Mouse (Mus musculus) fat pad, adult 2 months (tissue): Measurements from ENCODE around the gene Exosc3.

Experiments used
- DNase-seq: peaks from one replicate; pipeline ENCODE4 v3.0.0-alpha.2; 2011; ENCODE audit warnings: low read depth, low spot score; ENCODE audit errors: extremely low read depth

Exosc3 gene

DNA sequence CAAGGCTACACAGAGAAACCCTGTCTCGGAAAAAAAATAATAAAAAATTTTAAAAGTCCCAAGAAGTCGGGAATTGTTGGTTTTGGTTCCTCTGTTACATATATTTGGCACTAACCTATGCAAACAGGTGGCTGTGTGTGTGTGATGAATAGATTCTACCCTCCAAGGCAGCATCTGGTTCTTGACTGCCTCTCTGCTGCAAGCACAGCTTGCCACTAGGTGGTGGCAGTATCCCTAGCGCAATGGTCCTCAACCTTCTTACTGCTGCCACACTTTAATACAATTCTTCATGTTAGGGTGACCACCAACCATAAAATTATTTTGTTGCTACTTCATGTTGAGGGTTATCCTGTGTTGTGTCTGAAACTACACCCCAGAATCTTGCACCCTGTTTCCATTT is 56.2 kb downstream of the Exosc3 start:
- no peak for DNase-seq

DNA sequence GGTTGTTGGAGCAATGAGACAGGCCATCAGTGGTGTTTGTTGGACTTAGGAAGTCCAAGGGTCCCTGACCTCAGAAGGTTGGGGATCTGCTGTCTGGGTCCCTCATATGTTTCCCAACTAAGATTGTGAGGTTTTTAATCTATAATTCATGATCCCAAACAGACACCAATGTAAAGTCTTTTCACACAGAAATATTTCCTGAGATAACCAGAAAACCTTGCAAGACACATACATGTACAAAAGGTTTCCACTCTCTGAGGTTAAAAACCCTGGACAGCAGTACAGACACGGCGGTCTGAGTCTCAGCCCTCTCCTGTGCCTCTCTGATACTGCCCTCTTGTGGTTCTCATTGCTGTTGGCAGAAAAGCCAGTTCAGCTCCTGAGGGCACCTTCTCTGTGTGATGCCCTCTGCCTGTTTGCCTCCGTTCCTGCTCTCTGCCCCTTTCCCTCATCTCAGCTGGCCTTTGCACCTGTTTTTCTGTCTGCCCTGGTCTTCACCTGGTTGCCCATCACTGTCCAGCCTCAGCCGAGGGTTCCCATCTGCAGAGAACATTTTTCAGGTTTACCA is 62.5 kb downstream of the Exosc3 start:
- DNase-seq, result no peak

DNA sequence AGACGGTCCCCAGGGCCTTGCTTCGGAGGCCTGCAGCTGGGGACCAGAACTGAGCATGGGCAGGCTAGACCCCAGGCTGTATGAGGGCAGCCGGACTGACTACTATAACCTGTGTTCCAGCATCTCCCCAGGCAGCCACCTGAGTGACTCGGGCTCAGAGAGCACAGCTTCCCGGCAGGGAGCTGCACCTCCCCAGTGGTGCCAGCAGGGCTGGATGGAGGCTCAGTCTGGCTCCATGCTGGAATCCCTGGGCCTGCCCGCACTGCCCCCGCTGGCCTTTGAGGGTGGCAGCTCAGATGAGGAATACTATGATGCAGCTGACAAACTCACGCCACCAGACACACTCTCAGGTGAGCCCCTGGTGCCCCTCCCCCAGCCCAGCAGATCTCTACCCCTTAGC is 63.2 kb downstream of the Exosc3 start:
- no peak for DNase-seq

- DNase-seq, result no peak
Measured at GRCm38 (mm10) chr4:45275770-45276169, 66.8 kb downstream of the Exosc3 start.

- DNase-seq, result no peak
Measured at GRCm38 (mm10) chr4:45271041-45271452, 71.5 kb downstream of the Exosc3 start.

DNA sequence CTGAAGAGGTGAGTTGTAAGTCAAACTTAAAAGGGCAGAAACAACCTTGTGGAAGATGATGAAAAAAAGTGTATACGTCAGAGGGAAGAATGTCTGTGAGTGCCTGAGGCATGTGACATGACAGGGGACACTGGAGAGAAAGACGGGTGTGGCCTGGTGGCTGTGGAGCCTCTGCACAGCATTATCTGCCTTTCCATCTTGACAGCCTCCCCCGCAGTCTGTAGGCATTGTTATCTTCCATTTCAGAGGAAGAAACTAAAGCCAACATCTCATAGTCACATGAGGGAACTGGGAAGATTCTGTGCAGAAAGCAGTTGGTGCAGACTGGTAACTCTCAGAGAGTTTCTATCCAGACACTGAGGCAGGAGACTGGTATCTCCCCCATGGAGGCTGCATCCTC is 74.6 kb downstream of the Exosc3 start:
- no peak for DNase-seq
